Comparison of ENCODE assay signal across 20 mouse cellular contexts in genomic region chr16:81041262-81041661, GRCm38 (mm10).
"Had no signal": no experiment of that assay in that cellular context is flagged by ENCODE, and none has a peak within 500 bp of the region (broad histone marks: within the 10 kb centered on the region; RNA-seq: fewer than 3 reads in every experiment).

No protein-coding gene starts in this region.

- ATAC-seq: forebrain, embryonic 13.5 days; forebrain, embryonic 14.5 days; forebrain, embryonic 15.5 days; forebrain, embryonic 16.5 days; forebrain, postnatal 0 days had no signal

- DNase-seq: cerebellum, adult 9-10 months; cerebellum, adult 9-11 months; cerebellum, postnatal 10 days; cerebellum, postnatal 14 days; cerebellum, postnatal 25 days; cerebellum, postnatal 36 days; embryo, embryonic 11 days; forebrain, postnatal 0 days; gastrocnemius, adult 2 months; gastrocnemius, postnatal 10 days; gastrocnemius, postnatal 14 days; gastrocnemius, postnatal 25 days; gastrocnemius, postnatal 36 days; heart, adult 11 months; heart, adult 18-20 months; heart, adult 2 months had no signal
